Mouse (Mus musculus): ENCODE data around the gene Btbd35f7. TPM values are rescaled to one million over a fixed set of nuclear protein-coding genes. Genes with fewer than 3 reads are reported as not detected.
"Not testable (repeated sequence)": the region's sequence is repeated elsewhere in the genome, so short reads cannot be mapped to it uniquely, and the experiment has no call there.

The Btbd35f7 gene
- not detected for total RNA-seq (2022)

DNA sequence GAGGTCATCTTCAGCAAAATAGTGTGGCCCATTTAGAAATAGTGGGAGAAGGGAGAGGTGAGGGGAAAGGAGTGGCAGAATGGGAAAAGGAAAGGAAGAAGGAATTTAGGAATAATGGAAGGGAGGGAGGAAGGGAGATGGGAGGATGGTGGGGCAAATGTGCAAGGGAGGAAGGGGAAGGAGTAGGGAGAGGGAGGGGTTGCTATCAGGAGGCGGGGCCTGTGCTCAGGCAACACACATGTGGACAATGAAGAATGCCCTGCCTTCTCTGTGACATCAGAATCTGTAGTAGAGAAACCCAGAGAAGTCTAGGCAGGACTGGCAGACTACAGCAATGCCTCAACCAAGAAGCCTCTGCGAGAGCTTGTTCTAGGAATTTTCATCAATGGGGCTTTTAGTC is at the start of gene Btbd35f7:
Gene Btbd35f7, plus strand, starts transcription at position 301 of the 400 bp plus-strand sequence.
- DNase-seq, result not testable (repeated sequence)

Other genes starting within 250 kb of the Btbd35f7 start
- not detected for gene Mycs, start 199.8 kb upstream of the Btbd35f7 start, total RNA-seq (2022)